Mouse (Mus musculus) cerebellum, adult 9-11 months (tissue): ENCODE results near the gene Ldah.
A peak's percentile ranks its signal among the peaks of the same experiment; 100 is the strongest.

Source experiments
- DNase-seq: peaks from one replicate; pipeline ENCODE4 v3.0.0; 2022

Ldah gene

GRCm38 (mm10) chr12:8287970-8288369 lies 80.1 kb downstream of the Ldah start:
- no peak for DNase-seq

- DNase-seq: no peak
Observed at GRCm38 (mm10) chr12:8289099-8289498, 81.2 kb downstream of the Ldah start.

- DNase-seq: no peak
Observed at GRCm38 (mm10) chr12:8289499-8289898, 81.6 kb downstream of the Ldah start.

GRCm38 (mm10) chr12:8291157-8291853 lies 83.4 kb downstream of the Ldah start:
- peak; percentile 67 for DNase-seq

GRCm38 (mm10) chr12:8295307-8295913 lies 87.5 kb downstream of the Ldah start:
- no peak for DNase-seq

GRCm38 (mm10) chr12:8296154-8296553 lies 88.2 kb downstream of the Ldah start:
- DNase-seq: no peak

GRCm38 (mm10) chr12:8297586-8298214 lies 89.8 kb downstream of the Ldah start:
- DNase-seq: no peak

GRCm38 (mm10) chr12:8298361-8299142 lies 90.6 kb downstream of the Ldah start:
- DNase-seq: no peak

- no peak for DNase-seq
Observed at GRCm38 (mm10) chr12:8299143-8300110, 91.5 kb downstream of the Ldah start.

- no peak for DNase-seq
Observed at GRCm38 (mm10) chr12:8300111-8300480, 92.2 kb downstream of the Ldah start.

GRCm38 (mm10) chr12:8300521-8300920 lies 92.6 kb downstream of the Ldah start:
- no peak for DNase-seq

- DNase-seq: no peak
Observed at GRCm38 (mm10) chr12:8301011-8301814, 93.3 kb downstream of the Ldah start.

- DNase-seq: no peak
Observed at GRCm38 (mm10) chr12:8301841-8302431, 94.0 kb downstream of the Ldah start, which contains the start of gene Gdf7. Gene Gdf7, minus strand, starts transcription at chr12:8301954.

GRCm38 (mm10) chr12:8305258-8305657 lies 97.4 kb downstream of the Ldah start:
- DNase-seq: no peak

- peak; percentile 56 for DNase-seq
Observed at GRCm38 (mm10) chr12:8306432-8306831, 98.5 kb downstream of the Ldah start.

GRCm38 (mm10) chr12:8306910-8307309 lies 99.0 kb downstream of the Ldah start:
- DNase-seq: no peak

- no peak for DNase-seq
Observed at GRCm38 (mm10) chr12:8310992-8311391, 103.1 kb downstream of the Ldah start.

- no peak for DNase-seq
Observed at GRCm38 (mm10) chr12:8312266-8312665, 104.4 kb downstream of the Ldah start.

GRCm38 (mm10) chr12:8313270-8313771 lies 105.4 kb downstream of the Ldah start, which contains the start of gene Hs1bp3:
Gene Hs1bp3, plus strand, starts transcription at chr12:8313432.
- peak; percentile 84 for DNase-seq

- DNase-seq: no peak
Observed at GRCm38 (mm10) chr12:8313773-8314172, 105.9 kb downstream of the Ldah start.

- no peak for DNase-seq
Observed at GRCm38 (mm10) chr12:8316541-8316940, 108.6 kb downstream of the Ldah start.
